Mouse (Mus musculus) megakaryocyte, adult 5-6 weeks (primary cell): ENCODE results near the gene Nxph1. TPM values are rescaled to one million over a fixed set of nuclear protein-coding genes. Genes with fewer than 3 reads are reported as not detected.

ENCODE experiments used
- ATAC-seq: 2 replicates; pipeline ENCODE4 v1.8.0; 2016; ENCODE audit warnings: mild to moderate bottlenecking, inconsistent platforms; ENCODE audit not compliant: poor library complexity, severe bottlenecking
- total RNA-seq, 2 experiments: library from RNA; stranded (forward) in 1 of 2; stranded (reverse) in 1 of 2; fragments of 153-499, 151-499 nt in 1 of 2; fragments of 221-1000, 200-1000 nt in 1 of 2; gene quantifications; 2 replicates each; pipeline versions ENCODE4 v1.2.3 to v1.2.4; 2015 to 2017

Gene Nxph1
- total RNA-seq (2015) (not detected in 2 replicates), total RNA-seq (2017) (not detected in 2 replicates)

- ATAC-seq: no peak
Measured at GRCm38 (mm10) chr6:8948131-8948470, at the start of gene Nxph1. Nxph1 (plus strand) TSS chr6:8948431.

DNA sequence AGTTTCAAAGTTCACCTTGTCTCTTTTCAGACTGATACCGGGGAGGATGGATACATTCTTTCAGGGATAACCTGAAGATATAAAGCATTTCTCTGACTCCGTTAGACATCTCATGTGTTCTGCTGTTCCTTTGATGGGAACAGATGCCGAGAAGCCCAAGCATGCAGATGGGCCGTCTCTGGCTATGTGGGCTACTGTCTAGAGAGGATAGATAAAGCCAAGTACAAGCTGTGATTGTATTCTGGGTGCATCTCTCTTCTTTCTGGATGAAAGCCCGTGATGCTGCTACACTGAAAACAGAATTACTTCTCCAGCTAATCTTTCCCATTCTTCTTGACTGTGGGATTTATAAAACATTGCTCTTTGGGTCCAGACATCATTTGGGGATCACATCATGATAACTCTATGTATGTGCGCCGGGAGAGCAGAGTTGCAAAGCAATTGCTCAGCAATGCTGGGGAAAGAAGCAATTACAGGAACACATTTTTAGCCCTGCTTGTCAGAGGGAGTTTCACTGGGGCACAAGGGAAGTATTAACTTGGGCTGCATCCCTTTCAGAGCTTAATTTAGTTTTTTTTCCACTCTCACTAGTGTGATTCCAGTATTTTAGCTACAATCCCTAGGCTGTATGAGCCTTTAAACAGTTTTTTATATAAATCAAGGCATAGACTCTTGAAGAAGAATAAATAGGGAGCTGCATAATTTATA, 48.1 kb upstream of the Nxph1 start:
- ATAC-seq: no peak

DNA sequence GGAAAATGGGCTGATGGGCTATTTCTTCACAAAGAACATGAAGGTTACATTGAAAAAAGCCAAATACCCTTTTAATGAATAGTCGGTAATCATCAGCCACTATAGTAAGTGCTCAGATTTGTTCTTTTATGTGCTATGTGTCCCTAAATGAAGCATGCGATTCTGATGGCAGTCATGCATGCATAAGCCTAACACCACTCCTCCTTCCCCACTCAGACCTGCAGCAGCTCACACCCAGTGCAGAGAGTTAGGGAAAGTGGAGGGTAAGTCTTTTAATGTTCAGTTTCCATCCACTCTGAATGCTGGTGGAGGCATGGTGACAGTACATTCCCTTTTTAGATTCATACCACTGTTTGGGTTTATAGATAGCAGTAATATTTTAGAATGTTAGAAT, 47.5 kb upstream of the Nxph1 start:
- ATAC-seq: no peak

DNA sequence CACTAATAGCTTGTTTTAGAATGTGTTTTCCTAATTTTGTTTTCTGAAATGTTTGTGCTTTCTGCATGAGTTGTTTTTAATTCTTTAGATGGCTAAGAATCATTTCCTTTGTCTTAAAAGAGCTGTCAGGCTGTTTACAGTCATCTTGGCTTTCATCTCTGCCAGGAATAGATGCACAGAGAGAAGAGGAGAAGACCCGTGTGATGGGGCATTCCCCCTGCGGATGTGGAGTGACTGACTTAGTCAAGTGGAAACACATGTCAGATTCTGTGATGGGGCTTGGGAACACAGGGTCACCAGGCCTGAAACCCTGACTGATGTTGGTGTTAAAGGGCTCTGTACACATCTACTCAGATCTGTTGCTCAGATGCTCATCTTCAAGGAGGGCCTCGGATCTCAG, 40.3 kb upstream of the Nxph1 start:
- no peak for ATAC-seq

DNA sequence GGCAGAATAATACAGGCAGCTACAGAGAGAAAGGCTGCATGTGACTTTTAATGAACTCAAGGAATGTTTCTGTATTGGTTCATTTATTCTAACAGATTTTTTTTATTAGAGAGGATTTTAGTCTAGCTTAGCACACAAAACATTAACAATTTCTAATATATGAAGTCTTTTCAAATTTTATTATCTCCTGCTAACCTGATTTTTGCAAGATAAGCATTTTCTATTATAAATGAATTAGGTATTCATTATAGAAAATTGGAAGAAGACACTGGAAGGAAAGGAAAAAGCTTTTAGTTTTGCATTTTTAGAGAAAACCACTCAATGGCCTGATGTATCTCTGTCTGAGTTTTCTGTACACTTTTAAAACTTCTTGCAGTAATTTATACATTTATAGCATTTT, 34.8 kb upstream of the Nxph1 start:
- no peak for ATAC-seq

DNA sequence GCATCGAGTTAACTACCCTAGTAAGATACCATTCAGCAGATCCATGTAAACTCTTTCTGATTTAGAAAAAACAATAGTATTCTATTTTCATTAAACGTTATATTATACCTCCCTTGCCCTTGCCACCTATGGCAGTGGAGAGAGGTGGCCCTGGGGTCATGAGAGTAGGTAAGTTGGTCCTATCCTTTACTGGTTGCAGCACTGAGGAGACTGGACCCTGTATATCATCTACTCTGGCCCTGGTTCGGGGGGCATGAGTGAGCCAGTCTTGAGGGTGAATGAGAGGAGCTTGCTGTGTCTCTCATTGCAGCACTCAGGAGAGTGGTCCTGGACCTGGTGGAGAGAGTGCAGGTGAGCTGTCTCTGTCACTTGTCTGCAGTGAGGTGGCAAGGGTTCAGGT, 33.5 kb upstream of the Nxph1 start:
- ATAC-seq: no peak

DNA sequence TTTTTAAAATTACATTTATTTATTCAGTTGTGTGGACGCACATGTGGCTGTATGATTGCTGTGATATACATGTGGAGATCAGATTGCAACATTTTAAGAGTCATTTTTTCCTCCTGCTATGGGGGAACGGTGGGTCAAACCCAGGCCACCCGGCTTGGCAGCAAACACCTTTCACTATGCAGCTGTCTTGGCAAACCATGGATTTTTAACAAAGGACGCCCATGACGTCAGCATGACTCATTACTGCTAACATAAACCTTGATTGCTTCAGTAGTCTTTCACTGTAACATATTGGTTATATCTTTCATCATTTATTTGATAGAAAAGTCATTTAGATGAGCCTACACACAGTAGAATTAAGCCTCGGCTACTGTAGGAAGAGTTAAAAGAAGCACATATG, 23.8 kb upstream of the Nxph1 start:
- no peak for ATAC-seq

DNA sequence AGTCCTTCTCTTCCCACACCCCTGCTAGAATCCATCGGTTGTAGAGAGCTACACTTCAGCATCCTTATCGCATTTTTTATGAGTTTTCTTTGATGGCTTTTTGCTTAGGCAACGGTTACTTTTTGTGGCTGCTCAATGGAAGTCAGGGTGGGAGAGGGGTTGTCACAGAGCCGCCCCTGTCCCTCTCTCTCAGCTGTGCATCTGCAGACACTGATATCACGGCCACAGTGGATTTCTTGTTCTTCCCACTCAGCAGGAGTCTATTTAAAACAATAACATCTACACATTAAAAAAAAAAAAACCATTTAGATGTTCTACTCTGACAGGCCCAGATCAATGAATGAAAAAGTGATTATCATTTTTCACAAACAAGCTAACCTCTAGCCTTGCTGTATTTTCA, 13.0 kb upstream of the Nxph1 start:
- ATAC-seq: no peak

DNA sequence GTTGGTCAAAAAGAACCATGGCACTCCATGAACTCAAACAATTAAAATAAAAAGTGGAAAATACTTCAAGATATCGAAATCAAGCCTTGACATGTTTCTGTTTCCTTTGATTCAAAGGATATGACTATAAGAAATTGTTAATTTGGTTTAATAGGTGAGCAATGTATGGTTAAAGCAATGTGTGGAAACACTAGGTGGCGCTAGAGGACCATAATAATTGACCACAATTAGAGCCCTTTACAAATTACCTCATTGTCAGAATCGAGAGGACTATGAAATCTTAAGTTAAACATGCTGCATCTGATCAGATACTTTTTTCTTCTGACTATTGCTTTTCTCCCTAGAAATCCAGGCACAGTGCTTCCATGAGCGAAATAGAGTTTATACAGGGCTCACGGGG, 12.5 kb upstream of the Nxph1 start:
- ATAC-seq: peak; percentile 45; the same call in 1 of the 2 replicates

- no peak for ATAC-seq
Measured at GRCm38 (mm10) chr6:8936168-8936567, 12.1 kb upstream of the Nxph1 start.

GRCm38 (mm10) chr6:8948471-8949411, 510 bp downstream of the Nxph1 start:
- ATAC-seq: no peak

DNA sequence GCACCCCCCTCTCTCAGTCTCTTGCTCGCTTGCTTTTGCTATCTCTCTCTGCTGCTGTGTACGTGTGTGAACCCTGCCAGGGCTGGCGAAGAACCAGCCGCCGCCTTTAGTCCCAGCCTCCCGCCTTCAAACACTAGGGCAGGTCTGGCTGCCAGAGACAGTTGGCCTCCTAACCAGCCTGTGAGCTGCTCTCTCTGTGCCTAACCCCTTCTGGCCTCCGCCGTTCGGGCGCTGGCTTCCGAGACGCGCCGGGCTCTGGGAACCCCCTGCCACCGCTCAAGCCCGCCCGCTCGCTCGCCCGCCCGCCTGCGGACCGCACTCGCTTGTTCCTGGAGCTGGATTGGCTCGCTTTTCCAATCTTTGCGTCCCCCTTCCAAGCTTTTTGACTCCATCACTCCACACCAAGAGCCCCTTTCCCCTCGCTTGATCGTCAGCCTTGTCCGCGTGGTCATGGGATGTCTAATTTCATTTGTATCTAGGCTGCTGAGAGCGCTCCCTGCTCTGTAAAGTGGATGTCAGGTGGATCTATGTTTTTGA, 1.5 kb downstream of the Nxph1 start:
- ATAC-seq: no peak

DNA sequence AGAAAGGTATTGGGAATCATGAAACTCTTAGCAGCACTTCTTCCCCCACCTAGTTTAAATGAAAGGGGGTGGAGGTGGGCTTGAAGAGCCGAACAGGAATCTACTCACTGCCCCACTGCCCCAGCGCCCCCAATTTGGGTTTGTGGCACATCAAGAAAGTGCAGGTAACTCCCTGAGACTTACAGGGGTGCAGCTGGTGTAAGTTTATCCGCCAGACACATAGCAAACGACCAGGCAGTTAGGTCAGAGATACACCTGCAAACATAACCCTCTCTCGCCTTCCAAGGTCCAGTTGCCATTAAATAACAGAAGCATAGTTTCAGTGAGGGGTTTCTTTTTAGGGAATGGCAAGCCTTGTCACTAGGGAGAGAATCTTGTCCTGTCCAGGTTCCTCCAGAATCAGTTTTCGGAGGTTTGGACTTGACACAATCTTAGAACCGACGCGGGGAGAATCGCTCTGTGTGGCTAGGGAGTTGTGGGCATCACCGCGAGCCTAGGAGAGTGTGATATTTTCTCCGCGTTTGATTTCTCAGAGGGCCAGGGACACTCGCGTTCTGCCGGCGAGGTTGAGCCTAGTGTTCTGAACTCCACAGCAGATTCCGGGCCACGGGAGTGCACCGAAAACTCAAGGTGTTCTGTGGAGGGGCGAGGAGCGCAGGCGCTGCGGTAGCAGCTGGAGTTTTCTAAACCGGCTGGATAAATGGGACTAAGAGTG, 2.5 kb downstream of the Nxph1 start:
- no peak for ATAC-seq

DNA sequence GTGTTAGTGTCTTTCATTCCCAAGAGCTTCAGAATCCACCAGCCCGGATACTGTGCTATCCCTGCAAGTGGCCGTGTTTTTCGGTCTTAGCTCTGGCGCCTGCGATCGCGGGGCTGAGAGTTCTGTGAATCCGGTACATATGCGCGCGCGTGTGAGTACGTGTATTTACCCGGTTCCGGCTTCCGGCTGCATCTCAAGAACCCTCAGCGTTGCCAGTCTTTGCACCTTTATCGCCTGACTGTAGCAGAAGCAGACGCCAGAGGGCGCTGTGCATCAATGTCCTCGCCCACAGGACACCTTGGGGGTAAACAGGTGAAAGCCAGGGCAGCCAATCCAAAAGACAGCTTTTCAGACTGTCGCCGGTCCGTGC, 3.1 kb downstream of the Nxph1 start:
- ATAC-seq: no peak

DNA sequence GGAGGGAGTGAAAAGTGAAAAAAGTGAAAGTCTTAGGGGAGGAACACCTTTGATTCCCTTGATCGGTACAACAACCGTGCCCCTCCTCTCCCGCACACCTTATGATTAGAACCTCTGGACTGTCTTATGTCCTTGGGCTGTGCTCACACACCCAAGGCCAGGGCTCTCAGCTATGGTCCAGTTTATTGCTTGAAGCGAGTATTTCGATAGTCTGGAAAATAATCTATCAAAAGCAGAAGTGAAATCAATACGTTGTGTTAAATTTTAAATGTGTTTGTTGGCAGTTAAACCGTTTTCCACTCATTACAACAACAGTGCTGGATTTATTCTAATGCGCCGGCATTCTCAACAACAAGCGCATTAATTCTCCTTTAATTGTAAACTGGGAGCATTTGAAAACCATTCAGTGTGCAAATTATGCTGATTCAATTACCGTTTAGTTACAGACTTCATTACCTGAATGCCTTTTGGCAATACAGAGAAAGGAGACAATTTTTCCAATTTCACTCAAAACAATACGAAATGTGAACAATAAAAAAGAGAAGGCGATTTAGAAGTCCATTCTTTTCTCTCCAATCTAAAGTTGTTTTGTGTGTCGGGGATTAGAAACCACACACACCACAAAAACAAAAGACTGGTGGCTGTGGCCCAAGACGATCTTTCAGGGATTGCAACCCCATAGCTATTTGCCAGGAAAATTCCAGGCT, 3.8 kb downstream of the Nxph1 start:
- ATAC-seq: no peak

DNA sequence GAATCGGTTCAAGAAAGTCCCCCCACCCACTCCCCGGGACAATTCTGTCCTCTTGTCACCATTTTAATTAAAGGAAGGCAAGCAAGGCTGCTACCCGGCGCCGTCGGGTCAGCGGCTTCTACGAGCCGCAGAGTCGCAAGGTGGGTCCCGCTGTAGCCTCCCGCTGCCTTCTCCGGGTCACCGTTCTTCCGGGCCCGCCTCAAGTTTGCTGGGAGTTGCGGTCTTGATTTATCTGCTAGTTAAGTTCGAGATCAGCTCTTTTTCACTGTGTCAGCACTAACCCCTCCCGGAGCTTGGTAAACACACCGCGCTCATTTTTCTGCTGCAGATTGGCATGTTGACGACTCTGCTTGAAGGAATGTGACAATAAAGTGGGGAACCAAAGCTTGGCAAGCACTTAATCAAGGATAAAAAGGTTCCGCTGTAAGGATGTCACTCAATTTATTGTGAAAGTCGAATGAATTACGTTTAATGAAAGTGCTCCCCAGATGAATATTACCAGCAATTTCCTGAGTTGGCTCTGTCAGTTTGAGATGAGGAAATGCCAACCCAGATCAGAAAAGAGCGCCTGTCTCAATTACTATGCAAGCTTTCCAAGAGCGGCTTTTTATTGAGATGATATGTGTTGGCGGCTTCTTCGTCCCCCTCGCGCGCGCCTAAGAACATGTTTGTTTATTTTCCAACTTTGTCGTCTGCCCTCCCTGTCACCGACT, 7.7 kb downstream of the Nxph1 start:
- no peak for ATAC-seq

GRCm38 (mm10) chr6:8956743-8957528, 8.7 kb downstream of the Nxph1 start:
- ATAC-seq: no peak

DNA sequence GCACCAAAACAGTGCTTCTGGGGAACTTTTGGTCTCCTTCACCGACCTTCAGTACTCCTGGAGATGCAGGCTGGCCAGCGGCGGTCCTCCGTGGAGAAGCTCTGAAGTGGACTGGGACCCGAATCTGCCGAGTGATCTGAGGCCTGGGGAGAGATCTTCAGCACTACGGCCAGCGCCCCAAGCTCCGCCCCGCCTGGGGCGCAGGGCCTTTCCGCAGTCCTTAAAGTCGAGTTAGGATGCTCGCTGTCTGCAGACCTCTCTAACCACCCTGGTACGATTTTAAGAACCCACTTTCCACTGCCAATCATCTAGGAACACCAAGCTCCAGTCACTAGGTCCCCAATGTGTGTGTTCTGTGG, 9.3 kb downstream of the Nxph1 start:
- no peak for ATAC-seq
